9 mouse cellular contexts compared by ENCODE assay signal in genomic region chr4:150119055-150119454, GRCm38 (mm10). TPM values are rescaled to one million over a fixed set of nuclear protein-coding genes. Genes with fewer than 3 reads are reported as not detected.
A peak's percentile ranks its signal among the peaks of the same experiment; 100 is the strongest.
DNase-seq lines count a peak whose midpoint lies in the region; ATAC-seq and TF ChIP-seq lines count a peak whose summit lies in the region.
"Had no signal": no experiment of that assay in that cellular context is flagged by ENCODE, and none has a peak within 500 bp of the region (broad histone marks: within the 10 kb centered on the region; RNA-seq: fewer than 3 reads in every experiment).

TSS of gene Slc2a5 (plus strand) at chr4:150119283.

- H3K79me2 ChIP-seq in MEL (ENCODE audit: control insufficient read depth, insufficient read depth, low read length, poor library complexity) = no peaks in the 10 kb centered on the region; the same call in 1 of the 2 replicates

- DNase-seq in heart, postnatal 25 days (ENCODE audit: low spot score) = no peak
- DNase-seq in MEL (ENCODE audit: low read depth, low spot score) = peak; percentile 77
- DNase-seq in hindbrain, embryonic 10.5 days (ENCODE audit: low spot score) = peak; percentile 58
- DNase-seq in midbrain, embryonic 14.5 days = peak; percentile 55
- DNase-seq in cerebellum, adult 8-10 months = no peak
- no peak for DNase-seq in cerebellum, postnatal 4 days (ENCODE audit: low spot score in 2 of 2)
- DNase-seq in spleen, adult 12 weeks (ENCODE audit: low spot score) = no peak

- no peak for ATAC-seq in heart, embryonic 14.5 days (ENCODE audit: insufficient number of reproducible peaks, insufficient read depth, low FRiP score, low read depth)
- ATAC-seq in midbrain, embryonic 14.5 days (ENCODE audit: low FRiP score, low TSS enrichment) = no peak

- peak in 1 of 2 experiments; percentile 43; a peak in 2 of 4 replicates for TF ChIP-seq POLR2A in MEL (IDR thresholded peaks at IDR 0.05; ENCODE audit: control insufficient read depth in 1 of 2, insufficient read depth in 1 of 2, low read depth in 1 of 2, low read length in 2 of 2, poor library complexity in 1 of 2)

- no peak for TF ChIP-seq EP300 in MEL (IDR thresholded peaks at IDR 0.05; ENCODE audit: low read depth in 1 of 2, low read length in 2 of 2)

- peak within 1 kb of the TSS; percentile 9; the same call in 1 of the 2 replicates for H3K9ac ChIP-seq in heart, embryonic 14.5 days (ENCODE audit: low read length)
- H3K9ac ChIP-seq in MEL (ENCODE audit: control insufficient read depth, low read depth, low read length, poor library complexity, severe bottlenecking) = peak within 1 kb of the TSS; percentile 81
- no peak within 1 kb of the TSS for H3K9ac ChIP-seq in midbrain, embryonic 14.5 days (replicated peaks; ENCODE audit: low read length)

- H3K4me3 ChIP-seq in heart, embryonic 14.5 days (ENCODE audit: control insufficient read depth in 1 of 2, insufficient read depth in 1 of 2, low read depth in 1 of 2, low read length in 2 of 2) = peak within 1 kb of the TSS; percentile 16 to 21; a peak in 2 of 4 replicates
- peak within 1 kb of the TSS; percentile 80 to 94 for H3K4me3 ChIP-seq in MEL (ENCODE audit: control insufficient read depth in 1 of 2, insufficient read depth in 1 of 2, low read depth in 2 of 2, low read length in 2 of 2)
- H3K4me3 ChIP-seq in hindbrain, embryonic 10.5 days = peak within 1 kb of the TSS; percentile 34
- no peak within 1 kb of the TSS for H3K4me3 ChIP-seq in midbrain, embryonic 14.5 days (replicated peaks; ENCODE audit: low read depth, low read length)

- no peak for TF ChIP-seq RAD21 in MEL (IDR thresholded peaks at IDR 0.05; ENCODE audit: low read depth, low read length)

- no peaks in the 10 kb centered on the region for H3K9me3 ChIP-seq in heart, embryonic 14.5 days (ENCODE audit: control insufficient read depth, low read length)
- no peaks in the 10 kb centered on the region for H3K9me3 ChIP-seq in MEL (replicated peaks; ENCODE audit: insufficient read depth, low read length)
- H3K9me3 ChIP-seq in hindbrain, embryonic 10.5 days = no peaks in the 10 kb centered on the region
- no peaks in the 10 kb centered on the region for H3K9me3 ChIP-seq in midbrain, embryonic 14.5 days (ENCODE audit: control insufficient read depth, low read length)

- WGBS in heart, embryonic 14.5 days = 11% methylated on average over 15 of the region's 15 CpGs
- WGBS in hindbrain, embryonic 10.5 days = 4% methylated on average over 15 of the region's 15 CpGs
- 7% methylated on average over 15 of the region's 15 CpGs for WGBS in midbrain, embryonic 14.5 days

- TF ChIP-seq CTCF in MEL (IDR thresholded peaks at IDR 0.05 in 2 of 3, conservative IDR thresholded peaks at IDR 0.05 in 1 of 3; ENCODE audit: control insufficient read depth in 1 of 3, insufficient read depth in 1 of 3, low read depth in 2 of 3, low read length in 3 of 3, poor library complexity in 1 of 3, severe bottlenecking in 1 of 3) = no peak

- intact Hi-C loops in heart, postnatal 25 days (cut with DNase I) = no loop called here

- H3K36me3 ChIP-seq in heart, embryonic 14.5 days (ENCODE audit: control insufficient read depth, insufficient read depth, low read length) = no peaks in the 10 kb centered on the region
- peaks cover 0 to 12% of the 10 kb centered on the region in 2 experiments; a peak in 2 of 4 replicates for H3K36me3 ChIP-seq in MEL (ENCODE audit: control insufficient read depth in 1 of 2, insufficient read depth in 2 of 2, low read length in 2 of 2)
- no peaks in the 10 kb centered on the region for H3K36me3 ChIP-seq in hindbrain, embryonic 10.5 days
- no peaks in the 10 kb centered on the region for H3K36me3 ChIP-seq in midbrain, embryonic 14.5 days (ENCODE audit: control insufficient read depth, insufficient read depth, low read length)

- H3K4me1 ChIP-seq in heart, embryonic 14.5 days (ENCODE audit: control insufficient read depth in 2 of 2, insufficient read depth in 2 of 2, low read length in 2 of 2) = no peaks in the 10 kb centered on the region; a peak in 1 of 4 replicates
- peaks cover 5 to 17% of the 10 kb centered on the region in 2 experiments for H3K4me1 ChIP-seq in MEL (ENCODE audit: control insufficient read depth in 1 of 2, insufficient read depth in 2 of 2, low read length in 2 of 2)
- H3K4me1 ChIP-seq in hindbrain, embryonic 10.5 days (replicated peaks) = peaks cover 26% of the 10 kb centered on the region
- no peaks in the 10 kb centered on the region for H3K4me1 ChIP-seq in midbrain, embryonic 14.5 days (ENCODE audit: control insufficient read depth, insufficient read depth, low read length)

- no peaks in the 10 kb centered on the region for H3K27me3 ChIP-seq in heart, embryonic 14.5 days (ENCODE audit: control insufficient read depth, insufficient read depth, low read length)
- no peaks in the 10 kb centered on the region; a peak in 1 of 4 replicates for H3K27me3 ChIP-seq in MEL (ENCODE audit: control insufficient read depth in 1 of 2, insufficient read depth in 2 of 2, low read length in 2 of 2)
- H3K27me3 ChIP-seq in hindbrain, embryonic 10.5 days (ENCODE audit: insufficient read depth, poor library complexity, severe bottlenecking) = no peaks in the 10 kb centered on the region
- no peaks in the 10 kb centered on the region for H3K27me3 ChIP-seq in midbrain, embryonic 14.5 days (ENCODE audit: control insufficient read depth, insufficient read depth, low read length)

- H3K4me2 ChIP-seq in heart, embryonic 14.5 days (ENCODE audit: low read length) = peak within 1 kb of the TSS; percentile 48
- H3K4me2 ChIP-seq in midbrain, embryonic 14.5 days (ENCODE audit: low read length) = peak within 1 kb of the TSS; percentile 35

- H3K27ac ChIP-seq in heart, embryonic 14.5 days (replicated peaks in 1 of 2; ENCODE audit: control insufficient read depth in 1 of 2, insufficient read depth in 1 of 2, low read depth in 2 of 2, low read length in 2 of 2) = no peak within 1 kb of the TSS
- H3K27ac ChIP-seq in MEL (ENCODE audit: control insufficient read depth, low read depth, low read length) = peak within 1 kb of the TSS; percentile 55
- H3K27ac ChIP-seq in hindbrain, embryonic 10.5 days = peak within 1 kb of the TSS; percentile 37; the same call in 1 of the 2 replicates
- H3K27ac ChIP-seq in midbrain, embryonic 14.5 days (replicated peaks; ENCODE audit: low read depth, low read length) = no peak within 1 kb of the TSS

TF ChIP-seq in MEL, 35 proteins besides CTCF, POLR2A, EP300 and RAD21:
- TF ChIP-seq POLR2AphosphoS2 (IDR thresholded peaks at IDR 0.05; ENCODE audit: low read length) (peak; percentile 32; the same call in 1 of the 2 replicates), E2F4 (IDR thresholded peaks at IDR 0.05; ENCODE audit: borderline replicate concordance, low read depth, low read length) (no peak), MYC (IDR thresholded peaks at IDR 0.05; ENCODE audit: low read depth, low read length) (no peak), POLR2AphosphoS5 (IDR thresholded peaks at IDR 0.05; ENCODE audit: borderline replicate concordance, low read depth, low read length) (no peak), SIN3A (IDR thresholded peaks at IDR 0.05; ENCODE audit: low read length) (peak; percentile 31; the same call in 1 of the 2 replicates), MYB (IDR thresholded peaks at IDR 0.05; ENCODE audit: low read depth, low read length) (no peak), NRF1 (IDR thresholded peaks at IDR 0.05; ENCODE audit: insufficient read depth, low read depth, low read length, poor library complexity, severe bottlenecking) (peak; percentile 65), TCF12 (IDR thresholded peaks at IDR 0.05; ENCODE audit: low read depth, low read length) (no peak), HCFC1 (IDR thresholded peaks at IDR 0.05; ENCODE audit: low read depth, low read length) (peak; percentile 37; the same call in 1 of the 2 replicates), ZKSCAN1 (IDR thresholded peaks at IDR 0.05; ENCODE audit: low read depth, low read length) (no peak), NELFE (IDR thresholded peaks at IDR 0.05; ENCODE audit: low read depth, low read length) (peak; percentile 53)

RNA-seq across cellular contexts. Expression of gene Slc2a5, which starts in this region (rescaled TPM):
- 1.1 and 1.4 TPM in 2 replicates for polyA plus RNA-seq in heart, embryonic 14.5 days (2014; fragmentation: Nextera tagmentation; extraction: Ambion mirVana)
- total RNA-seq in heart, postnatal 25 days (2021) = under 1 TPM in 1 of 2 experiments, not detected in 1; 0.31 TPM
- total RNA-seq in MEL (2012; rRNA removed) = 0.58 and 0.65 TPM in 2 replicates
- polyA plus RNA-seq in MEL (2012; ENCODE audit: insufficient read depth in 1 of 2, insufficient read length in 2 of 2, low read depth in 1 of 2, low replicate concordance in 2 of 2, missing spikeins in 1 of 2) = 1 to 10 TPM in 1 of 2 experiments, not detected in 1; 4.9 TPM
- polyA plus RNA-seq in hindbrain, embryonic 10.5 days (2016; fragmentation: Nextera tagmentation; extraction: Ambion mirVana) = 1.1 and 2.0 TPM in 2 replicates
- polyA plus RNA-seq in midbrain, embryonic 14.5 days (2014; fragmentation: Nextera tagmentation; extraction: Ambion mirVana) = 1.4 and 1.5 TPM in 2 replicates
- total RNA-seq: common myeloid progenitor, adult 5-6 weeks had no signal

Comparison
In these comparisons a context has a peak if more than half of its experiments do, and no peak if none do; other contexts are left out.
1. H3K27ac ChIP-seq: peak in MEL (single experiment) and hindbrain, embryonic 10.5 days (single experiment); none in heart, embryonic 14.5 days (0 of 2) and midbrain, embryonic 14.5 days (single experiment).
2. DNase-seq: peak in MEL (single experiment), hindbrain, embryonic 10.5 days (single experiment) and midbrain, embryonic 14.5 days (single experiment); none in heart, postnatal 25 days (single experiment), cerebellum, adult 8-10 months (single experiment), cerebellum, postnatal 4 days (0 of 2) and spleen, adult 12 weeks (single experiment).